Mouse (Mus musculus): Measurements from ENCODE around the gene Rabgef1. TPM values are rescaled to one million over a fixed set of nuclear protein-coding genes. Genes with fewer than 3 reads are reported as not detected.

Rabgef1 gene
- total and polyA plus RNA-seq, 2 experiments from 2014 or later: 16.1 to 27.4 TPM

GRCm38 (mm10) chr5:130149726-130150310 lies 21.8 kb upstream of the Rabgef1 start:
- no peak for ATAC-seq
- Histone ChIP-seq H3K9ac (replicated peaks; ENCODE audit: low read length) (no peak overlapping the region), H3K4me2 (ENCODE audit: low read depth, low read length) (no peak overlapping the region), H3K27ac (no peak overlapping the region), H3K4me1 (ENCODE audit: insufficient read depth, low read length) (peaks cover 7% of the 10 kb centered on the region; the same call in 1 of the 2 replicates), H3K27me3 (ENCODE audit: insufficient read depth, low read length) (no peaks in the 10 kb centered on the region), H3K4me3 (ENCODE audit: low read length) (no peak overlapping the region), H3K9me3 (ENCODE audit: low read length) (no peaks in the 10 kb centered on the region), H3K36me3 (ENCODE audit: insufficient read depth, low read length) (peaks cover 42% of the 10 kb centered on the region)
- no peak for TF ChIP-seq CTCF (IDR thresholded peaks at IDR 0.05; ENCODE audit: low read depth)
- DNase-seq (ENCODE audit: low spot score): no peak
- 83% methylated on average over 7 of the region's 7 CpGs for WGBS

GRCm38 (mm10) chr5:130154286-130154685 lies 17.3 kb upstream of the Rabgef1 start:
- TF ChIP-seq CTCF (IDR thresholded peaks at IDR 0.05; ENCODE audit: low read depth): no peak
- no peaks in the 10 kb centered on the region for H3K27me3 ChIP-seq (ENCODE audit: insufficient read depth, low read length)
- DNase-seq (ENCODE audit: low spot score) (no peak), ATAC-seq (no peak)
- H3K4me1 ChIP-seq (ENCODE audit: insufficient read depth, low read length): no peaks in the 10 kb centered on the region
- peaks cover 40% of the 10 kb centered on the region for H3K36me3 ChIP-seq (ENCODE audit: insufficient read depth, low read length)
- no peak overlapping the region for H3K4me2 ChIP-seq (ENCODE audit: low read depth, low read length)
- WGBS: 90% methylated on average over 2 of the region's 2 CpGs
- no peaks in the 10 kb centered on the region for H3K9me3 ChIP-seq (ENCODE audit: low read length)
- H3K27ac ChIP-seq: no peak overlapping the region
- H3K9ac ChIP-seq (replicated peaks; ENCODE audit: low read length): no peak overlapping the region
- H3K4me3 ChIP-seq (ENCODE audit: low read length): no peak overlapping the region

GRCm38 (mm10) chr5:130158545-130158944 lies 13.1 kb upstream of the Rabgef1 start:
- H3K27ac ChIP-seq: no peak overlapping the region
- 82% methylated on average over 4 of the region's 4 CpGs for WGBS

GRCm38 (mm10) chr5:130159761-130160201 lies 11.8 kb upstream of the Rabgef1 start:
- TF ChIP-seq CTCF (IDR thresholded peaks at IDR 0.05; ENCODE audit: low read depth): no peak
- Histone ChIP-seq H3K36me3 (ENCODE audit: insufficient read depth, low read length) (0 out of 2 replicates have a peak, but pooled peaks cover 4% of the 10 kb centered on the region), H3K9ac (replicated peaks; ENCODE audit: low read length) (no peak overlapping the region), H3K4me3 (ENCODE audit: low read length) (no peak overlapping the region), H3K27ac (no peak overlapping the region), H3K4me1 (ENCODE audit: insufficient read depth, low read length) (no peaks in the 10 kb centered on the region), H3K27me3 (ENCODE audit: insufficient read depth, low read length) (no peaks in the 10 kb centered on the region), H3K4me2 (ENCODE audit: low read depth, low read length) (no peak overlapping the region), H3K9me3 (ENCODE audit: low read length) (no peaks in the 10 kb centered on the region)
- 63% methylated on average over 7 of the region's 7 CpGs for WGBS
- ATAC-seq (no peak), DNase-seq (ENCODE audit: low spot score) (no peak)

More at GRCm38 (mm10) chr5:130158545-130158944, 13.1 kb upstream of the Rabgef1 start:
- H3K9ac ChIP-seq (replicated peaks; ENCODE audit: low read length): no peak overlapping the region
- ATAC-seq (no peak), DNase-seq (ENCODE audit: low spot score) (no peak)
- no peak overlapping the region for H3K4me3 ChIP-seq (ENCODE audit: low read length)
- H3K9me3 ChIP-seq (ENCODE audit: low read length): no peaks in the 10 kb centered on the region
- TF ChIP-seq CTCF (IDR thresholded peaks at IDR 0.05; ENCODE audit: low read depth): no peak
- no peak overlapping the region for H3K4me2 ChIP-seq (ENCODE audit: low read depth, low read length)
- no peaks in the 10 kb centered on the region for H3K27me3 ChIP-seq (ENCODE audit: insufficient read depth, low read length)
- no peaks in the 10 kb centered on the region for H3K4me1 ChIP-seq (ENCODE audit: insufficient read depth, low read length)
- H3K36me3 ChIP-seq (ENCODE audit: insufficient read depth, low read length): peaks cover 11% of the 10 kb centered on the region; the same call in 1 of the 2 replicates

- Histone ChIP-seq H3K9me3 (ENCODE audit: low read length) (no peaks in the 10 kb centered on the region), H3K9ac (replicated peaks; ENCODE audit: low read length) (no peak overlapping the region), H3K4me1 (ENCODE audit: insufficient read depth, low read length) (no peaks in the 10 kb centered on the region), H3K4me3 (ENCODE audit: low read length) (no peak overlapping the region), H3K27me3 (ENCODE audit: insufficient read depth, low read length) (no peaks in the 10 kb centered on the region), H3K27ac (no peak overlapping the region), H3K36me3 (ENCODE audit: insufficient read depth, low read length) (no peaks in the 10 kb centered on the region), H3K4me2 (ENCODE audit: low read depth, low read length) (no peak overlapping the region)
- WGBS: 4% methylated on average over 7 of the region's 7 CpGs
- peak; percentile 79 for TF ChIP-seq CTCF (IDR thresholded peaks at IDR 0.05; ENCODE audit: low read depth)
- DNase-seq (ENCODE audit: low spot score): peak; percentile 65
- ATAC-seq: no peak
Observed at GRCm38 (mm10) chr5:130163670-130164069, 7.9 kb upstream of the Rabgef1 start.

- Histone ChIP-seq H3K9me3 (ENCODE audit: low read length) (no peaks in the 10 kb centered on the region), H3K4me1 (ENCODE audit: insufficient read depth, low read length) (no peaks in the 10 kb centered on the region), H3K9ac (replicated peaks; ENCODE audit: low read length) (no peak overlapping the region), H3K4me3 (ENCODE audit: low read length) (no peak overlapping the region), H3K36me3 (ENCODE audit: insufficient read depth, low read length) (no peaks in the 10 kb centered on the region), H3K27ac (no peak overlapping the region), H3K27me3 (ENCODE audit: insufficient read depth, low read length) (no peaks in the 10 kb centered on the region), H3K4me2 (ENCODE audit: low read depth, low read length) (no peak overlapping the region)
- no peak for ATAC-seq
- 75% methylated on average over 4 of the region's 4 CpGs for WGBS
- DNase-seq (ENCODE audit: low spot score): no peak
- no peak for TF ChIP-seq CTCF (IDR thresholded peaks at IDR 0.05; ENCODE audit: low read depth)
Observed at GRCm38 (mm10) chr5:130165213-130165612, 6.4 kb upstream of the Rabgef1 start.

- no peak for DNase-seq (ENCODE audit: low spot score)
- Histone ChIP-seq H3K9ac (replicated peaks; ENCODE audit: low read length) (no peak overlapping the region), H3K4me2 (ENCODE audit: low read depth, low read length) (no peak overlapping the region), H3K36me3 (ENCODE audit: insufficient read depth, low read length) (no peaks in the 10 kb centered on the region), H3K9me3 (ENCODE audit: low read length) (no peaks in the 10 kb centered on the region), H3K4me1 (ENCODE audit: insufficient read depth, low read length) (peaks cover 13% of the 10 kb centered on the region), H3K27ac (no peak overlapping the region), H3K4me3 (ENCODE audit: low read length) (no peak overlapping the region), H3K27me3 (ENCODE audit: insufficient read depth, low read length) (no peaks in the 10 kb centered on the region)
- 71% methylated on average over 6 of the region's 6 CpGs for WGBS
- ATAC-seq: no peak
- TF ChIP-seq CTCF (IDR thresholded peaks at IDR 0.05; ENCODE audit: low read depth): no peak
Observed at GRCm38 (mm10) chr5:130169109-130169508, 2.5 kb upstream of the Rabgef1 start.

All from hindbrain, postnatal 0 days (tissue).